Mouse (Mus musculus): Measurements from ENCODE around the gene Cd9. TPM values are rescaled to one million over a fixed set of nuclear protein-coding genes. Genes with fewer than 3 reads are reported as not detected.

The Cd9 gene
- total and polyA plus RNA-seq, 3 experiments: 12.1 to 27.5 (median 21.6) TPM

- H3K9ac ChIP-seq (ENCODE audit: insufficient read depth, low read depth): no peak overlapping the region
- DNase-seq (ENCODE audit: extremely low read depth): peak; percentile 46
- in situ Hi-C loops (cut with MboI; ENCODE audit: low pct_ligation_motif_present, low pct_unique_long_range_greater_than_20kb, low sequenced_read_pairs) (loop anchor here (5.0 kb wide), 1 partner anchor 89 kb away; no protein-coding TSS in a partner anchor), dilution Hi-C loops (cut with MboI; ENCODE audit: extremely low pct_ligation_motif_present, extremely low pct_unique_long_range_greater_than_20kb, low sequenced_read_pairs) (no loop called here)
- no peak overlapping the region for H3K4me3 ChIP-seq (replicated peaks in 1 of 3; ENCODE audit: low read depth in 2 of 3, low read length in 2 of 3, poor library complexity in 1 of 3)
- peaks cover 28% of the 10 kb centered on the region for H3K27me3 ChIP-seq (replicated peaks)
- H3K27ac ChIP-seq (ENCODE audit: insufficient read depth, low read depth): no peak overlapping the region
- TF ChIP-seq MYC (IDR thresholded peaks at IDR 0.05; ENCODE audit: low read depth, low read length) (0 out of 2 replicates have a peak, but pooled peaks have one; percentile 49), ZC3H11A (IDR thresholded peaks at IDR 0.05; ENCODE audit: low read depth, low read length) (peak; percentile 48), POLR2AphosphoS2 (IDR thresholded peaks at IDR 0.05; ENCODE audit: low read depth, low read length) (no peak), RAD21 (IDR thresholded peaks at IDR 0.05; ENCODE audit: low read depth, low read length) (peak; percentile 58), IRF4 (IDR thresholded peaks at IDR 0.05; ENCODE audit: low read depth, low read length) (peak; percentile 21; the same call in 1 of the 2 replicates), SMC3 (IDR thresholded peaks at IDR 0.05; ENCODE audit: low read depth, low read length) (peak; percentile 83), JUND (conservative IDR thresholded peaks at IDR 0.05; ENCODE audit: low read depth, low read length) (peak; percentile 53; the same call in 1 of the 2 replicates), EP300 (IDR thresholded peaks at IDR 0.05; ENCODE audit: low read length) (peak; percentile 86), ETS1 (conservative IDR thresholded peaks at IDR 0.05; ENCODE audit: low read depth, low read length) (peak; percentile 74; the same call in 1 of the 2 replicates), KAT2A (IDR thresholded peaks at IDR 0.05; ENCODE audit: insufficient replicate concordance, low read length) (no peak), ELF1 (IDR thresholded peaks at IDR 0.05; ENCODE audit: low read depth, low read length) (no peak), JUN (IDR thresholded peaks at IDR 0.05; ENCODE audit: insufficient read depth, low read depth, low read length) (peak; percentile 63), CTCF (conservative IDR thresholded peaks at IDR 0.05 in 1 of 2, IDR thresholded peaks at IDR 0.05 in 1 of 2; ENCODE audit: low read depth in 2 of 2, low read length in 2 of 2) (peak; percentile 66 to 73)
- peaks cover 4 to 32% of the 10 kb centered on the region in 2 experiments; a peak in 3 of 4 replicates for H3K4me1 ChIP-seq (ENCODE audit: control insufficient read depth in 1 of 2, insufficient read depth in 2 of 2)
- peak overlapping the region; percentile 47; the same call in 1 of the 2 replicates for H3K4me2 ChIP-seq (ENCODE audit: insufficient read depth, low read depth, poor library complexity, severe bottlenecking)
- no peaks in the 10 kb centered on the region for H3K9me3 ChIP-seq (replicated peaks; ENCODE audit: low read length)
- no peaks in the 10 kb centered on the region for H3K36me3 ChIP-seq (replicated peaks in 1 of 2; ENCODE audit: control insufficient read depth in 1 of 2, insufficient read depth in 1 of 2, low read length in 1 of 2)
- H3K79me2 ChIP-seq (replicated peaks; ENCODE audit: control insufficient read depth, extremely low read depth, insufficient read depth, poor library complexity, severe bottlenecking): no peaks in the 10 kb centered on the region
These were observed 3.5 kb upstream of the Cd9 start for GRCm38 (mm10) chr6:125498062-125498461.

- peaks cover 9 to 44% of the 10 kb centered on the region in 2 experiments for H3K4me1 ChIP-seq (ENCODE audit: control insufficient read depth in 1 of 2, insufficient read depth in 2 of 2)
- TF ChIP-seq PAX5 (IDR thresholded peaks at IDR 0.05; ENCODE audit: low read length) (no peak), TBP (conservative IDR thresholded peaks at IDR 0.05; ENCODE audit: low read depth, low read length) (no peak), JUND (conservative IDR thresholded peaks at IDR 0.05; ENCODE audit: low read depth, low read length) (no peak), SMC3 (IDR thresholded peaks at IDR 0.05; ENCODE audit: low read depth, low read length) (no peak), CTCF (conservative IDR thresholded peaks at IDR 0.05 in 1 of 2, IDR thresholded peaks at IDR 0.05 in 1 of 2; ENCODE audit: low read depth in 2 of 2, low read length in 2 of 2) (no peak), CHD1 (IDR thresholded peaks at IDR 0.05; ENCODE audit: low read depth, low read length) (no peak), RAD21 (IDR thresholded peaks at IDR 0.05; ENCODE audit: low read depth, low read length) (no peak), ETS1 (conservative IDR thresholded peaks at IDR 0.05; ENCODE audit: low read depth, low read length) (no peak), POLR2A (IDR thresholded peaks at IDR 0.05; ENCODE audit: low read depth, low read length) (no peak), MXI1 (IDR thresholded peaks at IDR 0.05; ENCODE audit: low read depth, low read length) (no peak), UBTF (IDR thresholded peaks at IDR 0.05; ENCODE audit: low read depth, low read length) (no peak), MAZ (IDR thresholded peaks at IDR 0.05; ENCODE audit: low read depth, low read length) (no peak), POLR2AphosphoS2 (IDR thresholded peaks at IDR 0.05; ENCODE audit: low read depth, low read length) (no peak), E2F4 (IDR thresholded peaks at IDR 0.05; ENCODE audit: insufficient replicate concordance, low read depth, low read length) (no peak)
- peaks cover 0 to 2% of the 10 kb centered on the region in 2 experiments for H3K36me3 ChIP-seq (replicated peaks in 1 of 2; ENCODE audit: control insufficient read depth in 1 of 2, insufficient read depth in 1 of 2, low read length in 1 of 2)
- H3K4me2 ChIP-seq (ENCODE audit: insufficient read depth, low read depth, poor library complexity, severe bottlenecking): no peak overlapping the region
- no peaks in the 10 kb centered on the region for H3K9me3 ChIP-seq (replicated peaks; ENCODE audit: low read length)
- H3K27ac ChIP-seq (ENCODE audit: insufficient read depth, low read depth): no peak overlapping the region
- peaks cover 38% of the 10 kb centered on the region for H3K27me3 ChIP-seq (replicated peaks)
- H3K9ac ChIP-seq (ENCODE audit: insufficient read depth, low read depth): no peak overlapping the region
- H3K4me3 ChIP-seq (replicated peaks in 1 of 3; ENCODE audit: low read depth in 2 of 3, low read length in 2 of 3, poor library complexity in 1 of 3): no peak overlapping the region
- dilution Hi-C loops (cut with MboI; ENCODE audit: extremely low pct_ligation_motif_present, extremely low pct_unique_long_range_greater_than_20kb, low sequenced_read_pairs) (no loop called here), in situ Hi-C loops (cut with MboI; ENCODE audit: low pct_ligation_motif_present, low pct_unique_long_range_greater_than_20kb, low sequenced_read_pairs) (loop anchor here (5.0 kb wide), 1 partner anchor 91 kb away; no protein-coding TSS in a partner anchor)
- DNase-seq (ENCODE audit: extremely low read depth): no peak
- H3K79me2 ChIP-seq (replicated peaks; ENCODE audit: control insufficient read depth, extremely low read depth, insufficient read depth, poor library complexity, severe bottlenecking): no peaks in the 10 kb centered on the region
These were observed 1.8 kb upstream of the Cd9 start for GRCm38 (mm10) chr6:125496417-125496816.

Data from CH12.LX (cell line).